Mouse (Mus musculus): Measurements from ENCODE around the gene Szt2. TPM values are rescaled to one million over a fixed set of nuclear protein-coding genes. Genes with fewer than 3 reads are reported as not detected.
A peak's percentile ranks its signal among the peaks of the same experiment; 100 is the strongest.

The Szt2 gene
- total RNA-seq (2021) = 10 to 100 TPM; 13.1 to 26.3 TPM
- long read RNA-seq, experiment 1, partial matches to known transcripts = 4 of 4 reads
- long read RNA-seq, experiment 1, other reads (novel, unspliced or antisense) = 0 of 4 reads
- long read RNA-seq, experiment 2 = 0 reads

DNA sequence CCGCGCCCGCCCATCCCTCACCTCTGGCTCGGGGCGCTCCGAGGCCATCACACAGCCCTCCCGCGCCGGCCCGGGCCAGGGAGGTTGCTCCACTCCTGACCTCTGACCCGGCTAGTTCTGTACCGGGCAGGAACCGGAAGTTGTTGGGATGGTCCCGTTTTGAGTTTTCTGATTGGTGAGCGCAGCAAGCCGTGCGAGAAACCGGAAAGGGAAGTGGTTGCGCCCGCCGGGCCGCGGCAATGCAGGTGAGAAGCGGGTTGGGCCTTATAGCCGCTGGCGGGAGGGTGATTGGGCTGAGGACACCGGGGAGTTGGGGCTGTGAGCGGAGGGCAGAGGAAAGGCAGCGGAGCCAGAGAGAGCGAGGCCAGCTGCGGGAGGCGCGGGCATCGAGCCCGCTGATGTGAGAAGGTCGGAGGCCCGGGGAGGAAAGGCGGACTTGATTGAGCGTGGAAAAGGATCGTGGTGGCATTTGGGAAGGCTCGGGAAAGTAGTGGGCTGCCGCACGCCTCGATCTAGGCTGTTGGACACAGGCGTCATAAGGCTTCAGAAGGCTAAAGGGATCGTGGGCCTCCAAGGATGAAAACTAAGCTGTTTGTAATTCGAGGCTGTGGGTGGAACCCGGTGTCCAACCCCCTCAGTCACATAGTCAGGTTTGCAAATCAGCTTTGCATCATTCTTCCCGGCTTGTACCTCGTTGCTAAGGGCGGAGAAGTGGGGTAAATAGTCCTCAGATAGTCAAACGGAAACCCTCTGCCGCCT, at the start of gene Szt2, which contains the start of gene Med8:
TSS of gene Szt2 (minus strand) at position 132 of the 759 bp plus-strand sequence.
TSS of gene Med8 (plus strand) at position 196 of the 759 bp plus-strand sequence.
- DNase-seq = peak; percentile 94

DNA sequence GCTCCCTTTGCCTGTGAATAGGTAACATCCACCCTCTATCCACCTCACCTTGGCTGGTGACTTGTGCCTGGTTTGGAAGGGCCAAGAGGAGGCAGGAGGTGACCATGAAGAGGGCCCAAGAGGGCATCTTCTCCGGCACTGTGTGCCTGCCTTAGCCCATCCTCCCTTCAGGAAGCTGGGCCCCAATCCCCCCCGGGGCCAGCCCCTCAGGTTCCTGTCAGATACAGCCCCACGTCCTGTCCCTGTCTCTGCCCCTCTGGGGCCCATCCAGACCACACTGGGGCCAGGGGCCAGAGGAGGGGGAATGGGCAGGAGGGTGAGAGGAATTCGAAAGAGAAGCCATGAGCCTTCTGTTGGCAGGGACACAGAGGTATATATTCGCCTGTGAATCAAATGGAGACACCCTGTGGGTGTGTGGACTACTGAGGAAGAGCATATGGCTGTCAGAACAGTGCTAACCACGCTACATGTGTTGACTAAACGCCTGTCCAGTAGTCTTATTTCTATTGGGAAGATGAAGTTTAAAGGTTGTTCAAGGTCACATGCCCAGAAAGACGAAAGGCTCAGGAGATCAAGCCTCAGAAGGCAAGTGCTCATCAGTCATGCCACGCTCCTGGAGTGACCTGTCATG, 48.4 kb upstream of the Szt2 start, which contains the start of gene Mpl:
TSS of gene Mpl (minus strand) at position 169 of the 631 bp plus-strand sequence.
- DNase-seq = no peak

GRCm38 (mm10) chr4:118446415-118447153, 37.5 kb upstream of the Szt2 start:
- no peak for DNase-seq

DNA sequence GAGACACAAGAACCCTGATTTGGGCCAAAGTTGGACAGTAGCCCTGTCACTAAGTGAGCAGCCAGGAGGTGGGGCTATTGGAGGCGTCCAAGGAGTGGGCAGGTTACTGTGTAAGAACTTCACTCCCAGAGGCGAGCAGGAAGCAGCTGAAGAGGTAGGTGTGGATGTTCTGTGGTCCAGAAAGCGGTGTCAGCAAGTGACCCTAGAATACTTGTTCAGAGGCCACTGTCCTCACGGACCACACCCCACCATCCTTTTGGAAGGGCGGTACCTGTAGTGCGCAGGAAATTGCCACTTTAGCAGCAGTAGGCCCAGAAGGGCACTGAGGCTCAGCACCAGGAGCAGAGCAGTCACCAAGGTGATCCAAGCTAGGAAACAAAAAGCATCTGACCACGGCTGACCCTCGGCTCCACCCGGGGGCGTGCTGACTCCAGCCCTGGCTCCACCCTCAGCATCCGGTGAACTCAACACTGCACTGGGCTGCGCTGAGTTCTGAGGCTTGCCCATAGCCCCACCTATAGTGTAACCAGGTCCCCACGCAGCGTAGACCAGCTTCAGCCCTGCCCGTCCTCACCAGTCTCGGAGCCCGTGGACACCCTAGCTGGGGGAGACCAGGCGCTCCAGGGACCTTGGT, 36.8 kb upstream of the Szt2 start:
- DNase-seq = peak; percentile 52

DNA sequence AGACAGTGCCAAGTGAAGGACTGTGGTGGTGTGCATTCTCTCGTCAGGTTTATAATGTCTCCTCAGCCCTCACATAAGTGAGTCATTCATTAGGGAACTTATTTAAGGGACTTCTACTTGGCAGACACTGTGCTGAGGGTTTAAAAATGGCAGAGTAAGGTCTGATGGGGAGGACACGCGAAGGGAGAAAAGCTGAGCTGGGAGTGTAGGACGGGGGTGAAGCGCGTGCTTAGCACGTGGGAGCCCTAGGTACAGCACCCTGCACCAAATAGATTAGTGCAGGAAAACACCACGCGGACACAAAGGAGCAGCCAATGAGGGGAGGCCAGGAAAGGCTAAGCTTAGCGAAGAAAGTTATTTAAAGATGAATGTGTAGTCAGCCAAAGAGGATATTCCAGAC, 36.0 kb upstream of the Szt2 start:
- no peak for DNase-seq

DNA sequence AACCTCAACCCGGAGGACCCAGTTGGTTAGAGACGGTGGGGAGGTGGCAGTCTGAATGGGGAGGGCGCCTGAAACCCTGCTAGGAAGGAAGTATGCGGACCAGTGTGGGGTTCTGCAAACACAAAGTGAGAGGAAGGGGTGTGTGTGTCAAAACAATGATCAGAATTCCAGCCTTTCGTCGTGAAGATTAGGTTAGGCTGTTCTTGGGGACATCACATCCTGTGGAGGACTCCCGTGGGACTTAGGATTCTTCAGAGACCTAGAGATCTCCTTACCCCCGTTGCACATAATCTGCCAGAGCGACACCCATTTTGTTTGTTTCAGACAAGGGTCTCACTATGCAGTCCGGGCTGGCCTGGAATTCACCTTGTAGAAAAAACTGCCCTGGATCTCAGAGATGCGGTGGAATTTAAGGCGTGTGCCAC, 28.8 kb upstream of the Szt2 start:
- DNase-seq = peak; percentile 34

GRCm38 (mm10) chr4:118436820-118437603, 27.9 kb upstream of the Szt2 start, which contains the start of gene Cdc20:
TSS of gene Cdc20 (minus strand) at chr4:118437352.
- DNase-seq = peak; percentile 93

DNA sequence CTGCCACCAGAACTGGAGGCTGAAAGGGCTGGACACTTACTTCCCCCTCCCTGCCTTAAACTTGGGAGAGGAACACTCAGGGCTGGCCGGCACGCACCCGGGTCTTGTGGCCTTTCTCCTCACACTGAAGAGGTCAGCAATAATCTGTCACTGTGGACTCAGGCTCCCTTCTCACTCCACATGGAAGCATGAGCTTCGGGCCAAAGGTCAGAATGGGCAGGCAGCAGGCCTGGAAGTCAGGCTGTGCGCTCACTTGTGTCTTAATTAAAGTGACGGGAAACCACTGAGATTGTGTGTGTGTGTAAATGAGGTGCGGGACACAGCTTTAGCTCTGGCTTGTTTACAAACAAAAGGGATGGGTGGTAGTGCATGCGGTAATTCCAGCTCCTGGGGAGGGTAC, 23.3 kb upstream of the Szt2 start:
- DNase-seq = no peak

GRCm38 (mm10) chr4:118429215-118429895, 20.3 kb upstream of the Szt2 start:
- DNase-seq = peak; percentile 11

- peak; percentile 27 for DNase-seq
These were observed 19.6 kb upstream of the Szt2 start for GRCm38 (mm10) chr4:118428531-118429214.

DNA sequence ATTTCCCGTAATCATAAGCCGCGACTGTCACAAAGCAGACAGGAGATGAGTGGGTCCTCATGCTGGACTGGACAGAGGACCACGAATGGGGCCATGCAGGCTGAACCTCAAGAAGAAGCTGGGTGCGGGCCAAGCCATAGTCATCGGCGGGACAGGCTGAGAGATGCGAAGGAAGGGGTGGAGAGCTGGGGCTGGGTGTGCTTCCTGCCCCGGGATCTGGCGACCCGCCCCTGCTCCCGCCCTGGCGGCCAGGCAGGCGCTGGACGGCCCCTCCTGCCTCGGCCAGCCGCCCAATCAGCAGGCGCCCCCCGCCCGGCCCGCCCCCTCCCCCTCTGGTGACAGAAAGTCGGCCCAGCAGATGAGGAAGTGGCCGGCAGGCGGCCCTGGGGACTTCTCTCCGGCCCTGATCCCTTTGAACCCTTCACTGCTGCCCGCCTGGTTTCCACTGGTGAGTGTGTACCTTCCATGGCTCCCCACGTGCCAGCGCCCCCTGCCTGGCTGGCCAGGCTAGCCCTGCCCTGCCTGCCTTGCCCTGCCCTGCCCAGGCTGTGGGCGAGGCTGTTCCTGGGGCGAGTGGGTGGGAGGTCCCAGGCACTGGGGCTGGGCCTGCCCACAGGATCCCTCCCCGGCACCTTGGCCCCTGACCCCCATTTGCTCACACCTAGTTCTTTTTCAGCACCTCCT, 18.8 kb upstream of the Szt2 start, which contains the start of gene Elovl1:
TSS of gene Elovl1 (plus strand) at position 326 of the 684 bp plus-strand sequence.
- peak; percentile 94 for DNase-seq

- no peak for DNase-seq
These were observed 18.3 kb upstream of the Szt2 start for GRCm38 (mm10) chr4:118427415-118427767.

GRCm38 (mm10) chr4:118425374-118425773, 16.3 kb upstream of the Szt2 start:
- DNase-seq = no peak

DNA sequence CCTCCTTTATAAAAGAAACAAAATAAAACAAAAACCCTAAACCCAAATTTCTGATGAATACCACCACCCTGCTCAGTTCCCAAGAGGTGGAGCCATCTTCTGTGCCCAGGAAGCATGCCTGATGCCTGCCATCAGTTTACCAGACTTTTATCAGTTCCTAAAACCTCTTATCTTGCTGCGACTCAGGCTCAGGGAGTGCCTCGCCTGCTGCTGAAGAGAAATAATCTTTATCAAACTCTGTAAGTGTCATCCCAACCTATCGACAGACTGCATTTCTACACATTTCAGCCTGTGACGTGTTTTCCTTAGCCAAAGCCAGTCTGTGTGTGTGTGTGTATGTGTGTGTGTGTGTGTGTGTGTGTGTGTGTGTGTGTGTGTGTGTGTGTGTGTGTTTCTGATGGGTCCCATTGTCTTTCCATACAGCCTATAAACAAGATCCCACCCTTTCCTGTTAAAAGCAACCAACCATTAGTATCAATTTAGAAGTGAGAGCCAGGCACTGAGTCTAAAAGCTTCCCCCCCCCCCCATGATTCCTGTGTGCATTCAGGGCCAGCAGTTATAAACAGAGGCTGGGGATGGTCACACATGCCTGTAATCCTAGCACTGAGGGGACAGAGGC, 15.6 kb upstream of the Szt2 start:
- DNase-seq = no peak

GRCm38 (mm10) chr4:118421384-118421783, 12.3 kb upstream of the Szt2 start:
- no peak for DNase-seq

DNA sequence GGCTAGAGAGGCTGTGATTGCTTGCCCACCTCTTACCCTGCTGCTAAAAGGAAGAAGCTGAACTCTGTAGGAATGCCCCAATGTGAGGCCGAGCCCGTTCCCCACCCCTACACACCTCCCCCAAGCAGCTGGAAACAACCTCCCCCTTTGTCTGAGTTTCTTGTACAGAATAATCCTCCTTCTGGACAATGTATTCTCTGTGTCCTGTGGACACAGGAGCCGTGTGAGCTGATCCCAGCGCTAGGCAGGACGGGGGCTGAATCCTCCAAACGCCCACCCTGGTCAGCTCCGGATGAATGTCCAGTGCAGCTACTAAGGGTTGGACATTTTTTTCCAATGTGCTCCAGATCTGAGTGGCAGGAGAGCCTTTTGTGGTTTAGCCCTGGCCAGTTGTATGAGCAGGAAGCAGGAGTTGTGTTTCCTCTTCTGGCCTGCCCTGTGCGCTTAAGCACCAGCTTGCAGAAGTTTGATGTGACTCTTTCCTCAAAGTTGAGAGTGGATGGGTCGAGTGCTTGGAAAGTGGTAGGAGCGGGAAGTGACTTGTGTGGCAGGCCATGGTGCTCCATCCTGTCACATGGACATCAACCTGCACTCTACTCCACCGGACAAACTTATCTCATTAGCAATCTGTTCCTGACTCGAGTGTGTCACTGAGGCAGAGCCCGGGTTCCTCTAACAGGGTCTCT, 8.2 kb upstream of the Szt2 start:
- DNase-seq = no peak

- no peak for DNase-seq
These were observed 7.3 kb upstream of the Szt2 start for GRCm38 (mm10) chr4:118416329-118416728.

- no peak for DNase-seq
These were observed 6.7 kb upstream of the Szt2 start for GRCm38 (mm10) chr4:118415779-118416178.
